In the genomic region with DNA sequence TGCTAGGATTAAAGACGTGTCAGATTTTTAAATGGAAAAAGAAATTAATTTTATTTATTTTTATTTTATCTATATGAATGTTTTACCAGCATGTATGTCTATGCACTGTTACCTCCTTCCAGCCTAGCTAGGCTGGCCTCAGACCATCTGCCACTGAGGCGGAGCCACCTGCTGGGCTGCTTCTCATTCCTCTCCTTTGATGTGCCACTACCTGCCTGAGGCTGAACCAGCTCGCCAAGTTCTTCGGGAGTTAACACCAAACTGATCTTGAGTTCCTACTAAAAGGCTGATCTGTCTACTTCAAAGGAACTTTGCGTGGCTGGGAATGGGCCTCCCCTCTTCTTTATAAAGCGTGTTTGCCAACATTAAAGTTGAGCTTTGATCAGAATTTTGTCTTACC, we compare ENCODE assay signal across 28 mouse cellular contexts. TPM values are rescaled to one million over a fixed set of nuclear protein-coding genes. Genes with fewer than 3 reads are reported as not detected.
A peak's percentile ranks its signal among the peaks of the same experiment; 100 is the strongest.
DNase-seq lines count a peak whose midpoint lies in the region; ATAC-seq and TF ChIP-seq lines count a peak whose summit lies in the region.
"Had no signal": no experiment of that assay in that cellular context is flagged by ENCODE, and none has a peak within 500 bp of the region (broad histone marks: within the 10 kb centered on the region; RNA-seq: fewer than 3 reads in every experiment).

No protein-coding gene starts in this region.

- TF ChIP-seq CTCF in intestine, postnatal 0 days (IDR thresholded peaks at IDR 0.05; ENCODE audit: low read depth) = 0 out of 2 replicates have a peak, but pooled peaks have one; percentile 4

- no peaks in the 10 kb centered on the region for H3K9me3 ChIP-seq in intestine, postnatal 0 days (ENCODE audit: control insufficient read depth)
- H3K9me3 ChIP-seq in intestine, embryonic 16.5 days (ENCODE audit: control insufficient read depth, low read length) = no peaks in the 10 kb centered on the region
- H3K9me3 ChIP-seq in embryonic facial prominence, embryonic 14.5 days (ENCODE audit: control insufficient read depth, low read length) = no peaks in the 10 kb centered on the region
- H3K9me3 ChIP-seq in forebrain, embryonic 12.5 days = no peaks in the 10 kb centered on the region
- H3K9me3 ChIP-seq: embryonic facial prominence, embryonic 15.5 days; heart, embryonic 15.5 days; limb, embryonic 12.5 days; midbrain, embryonic 12.5 days had no signal

- no peaks in the 10 kb centered on the region for H3K27me3 ChIP-seq in intestine, postnatal 0 days (replicated peaks; ENCODE audit: control insufficient read depth, insufficient read depth, low read length)
- H3K27me3 ChIP-seq in intestine, embryonic 16.5 days (replicated peaks; ENCODE audit: control insufficient read depth, insufficient read depth, low read length) = no peaks in the 10 kb centered on the region
- H3K27me3 ChIP-seq in embryonic facial prominence, embryonic 14.5 days (replicated peaks; ENCODE audit: control insufficient read depth, insufficient read depth, low read length) = no peaks in the 10 kb centered on the region
- H3K27me3 ChIP-seq in forebrain, embryonic 12.5 days = no peaks in the 10 kb centered on the region
- H3K27me3 ChIP-seq: embryonic facial prominence, embryonic 15.5 days; heart, embryonic 15.5 days; limb, embryonic 12.5 days; liver, embryonic 12.5 days; midbrain, embryonic 12.5 days had no signal

- peak; percentile 66 for DNase-seq in ZHBTc4 (ENCODE audit: low read depth, low spot score)
- DNase-seq in embryonic facial prominence, embryonic 14.5 days (ENCODE audit: low spot score) = peak; percentile 68
- peak; percentile 73 for DNase-seq in thymus, postnatal 14 days
- no peak for DNase-seq in gastrocnemius, postnatal 25 days
- DNase-seq: adrenal gland, postnatal 36 days; cerebellum, adult 11-12 months; gastrocnemius, postnatal 14 days; heart, postnatal 36 days; kidney, adult 9 months; kidney, postnatal 25 days; lung, adult 18-20 months; lung, postnatal 14 days had no signal

- no peak overlapping the region for H3K4me2 ChIP-seq in intestine, postnatal 0 days (replicated peaks; ENCODE audit: low read depth)
- no peak overlapping the region for H3K4me2 ChIP-seq in intestine, embryonic 16.5 days (ENCODE audit: low read depth, low read length)
- H3K4me2 ChIP-seq in embryonic facial prominence, embryonic 14.5 days (ENCODE audit: low read depth, low read length) = no peak overlapping the region
- H3K4me2 ChIP-seq in forebrain, embryonic 12.5 days = no peak overlapping the region
- H3K4me2 ChIP-seq: embryonic facial prominence, embryonic 15.5 days; heart, embryonic 15.5 days; hindbrain, embryonic 14.5 days; limb, embryonic 12.5 days; liver, embryonic 12.5 days; midbrain, embryonic 12.5 days had no signal

- 76% methylated on average over 6 of the region's 6 CpGs for WGBS in intestine, postnatal 0 days
- WGBS in intestine, embryonic 16.5 days = 73% methylated on average over 6 of the region's 6 CpGs
- 70% methylated on average over 6 of the region's 6 CpGs for WGBS in embryonic facial prominence, embryonic 14.5 days
- WGBS in forebrain, embryonic 12.5 days = 79% methylated on average over 6 of the region's 6 CpGs

- H3K4me1 ChIP-seq in intestine, postnatal 0 days (replicated peaks; ENCODE audit: control insufficient read depth, insufficient read depth, low read length) = no peaks in the 10 kb centered on the region
- H3K4me1 ChIP-seq in intestine, embryonic 16.5 days (ENCODE audit: control insufficient read depth, insufficient read depth, low read length) = no peaks in the 10 kb centered on the region
- H3K4me1 ChIP-seq in embryonic facial prominence, embryonic 14.5 days (ENCODE audit: control insufficient read depth, insufficient read depth, low read length) = no peaks in the 10 kb centered on the region
- H3K4me1 ChIP-seq in forebrain, embryonic 12.5 days = 0 out of 2 replicates have a peak, but pooled peaks cover 3% of the 10 kb centered on the region
- H3K4me1 ChIP-seq: embryonic facial prominence, embryonic 15.5 days; limb, embryonic 12.5 days; midbrain, embryonic 12.5 days had no signal

- H3K27ac ChIP-seq in intestine, postnatal 0 days (ENCODE audit: low read depth, low read length) = no peak overlapping the region
- no peak overlapping the region for H3K27ac ChIP-seq in intestine, embryonic 16.5 days (ENCODE audit: low read length)
- no peak overlapping the region for H3K27ac ChIP-seq in embryonic facial prominence, embryonic 14.5 days (replicated peaks; ENCODE audit: low read depth, low read length)
- H3K27ac ChIP-seq in forebrain, embryonic 12.5 days = no peak overlapping the region
- H3K27ac ChIP-seq: embryonic facial prominence, embryonic 15.5 days; heart, embryonic 15.5 days; hindbrain, embryonic 14.5 days; layer of hippocampus, adult 2 months; limb, embryonic 12.5 days; liver, embryonic 12.5 days; midbrain, embryonic 12.5 days had no signal

- no peak overlapping the region for H3K4me3 ChIP-seq in intestine, postnatal 0 days (ENCODE audit: low read depth, low read length)
- H3K4me3 ChIP-seq in intestine, embryonic 16.5 days (ENCODE audit: low read length) = no peak overlapping the region
- no peak overlapping the region for H3K4me3 ChIP-seq in embryonic facial prominence, embryonic 14.5 days (ENCODE audit: low read depth, low read length)
- no peak overlapping the region for H3K4me3 ChIP-seq in forebrain, embryonic 12.5 days (replicated peaks)
- H3K4me3 ChIP-seq: embryonic facial prominence, embryonic 15.5 days; heart, embryonic 15.5 days; layer of hippocampus, adult 2 months; limb, embryonic 12.5 days; liver, embryonic 12.5 days; midbrain, embryonic 12.5 days had no signal

- no peak overlapping the region for H3K9ac ChIP-seq in intestine, postnatal 0 days (ENCODE audit: low read depth, low read length)
- no peak overlapping the region for H3K9ac ChIP-seq in intestine, embryonic 16.5 days (ENCODE audit: low read depth, low read length)
- H3K9ac ChIP-seq in embryonic facial prominence, embryonic 14.5 days (ENCODE audit: low read depth, low read length) = no peak overlapping the region
- no peak overlapping the region for H3K9ac ChIP-seq in forebrain, embryonic 12.5 days
- H3K9ac ChIP-seq: embryonic facial prominence, embryonic 15.5 days; heart, embryonic 15.5 days; hindbrain, embryonic 14.5 days; limb, embryonic 12.5 days; liver, embryonic 12.5 days; midbrain, embryonic 12.5 days had no signal

- no peak for ATAC-seq in intestine, postnatal 0 days
- ATAC-seq in intestine, embryonic 16.5 days = no peak
- ATAC-seq in embryonic facial prominence, embryonic 14.5 days (ENCODE audit: low read depth) = no peak
- ATAC-seq in forebrain, embryonic 12.5 days (ENCODE audit: low FRiP score) = no peak
- no peak for ATAC-seq in frontal cortex, adult (ENCODE audit: low TSS enrichment)
- ATAC-seq: CD4-positive, CD25-positive, alpha-beta regulatory T cell, adult 4 months; forebrain, embryonic 16.5 days; inflammation-experienced regulatory T-cells, adult 6 months; liver, embryonic 12.5 days had no signal

- peaks cover 69% of the 10 kb centered on the region for H3K36me3 ChIP-seq in intestine, postnatal 0 days (ENCODE audit: control insufficient read depth, insufficient read depth)
- H3K36me3 ChIP-seq in intestine, embryonic 16.5 days (ENCODE audit: control insufficient read depth, insufficient read depth, low read length) = peaks cover 19% of the 10 kb centered on the region
- H3K36me3 ChIP-seq in embryonic facial prominence, embryonic 14.5 days (ENCODE audit: control insufficient read depth, insufficient read depth, low read length) = peaks cover 79% of the 10 kb centered on the region
- H3K36me3 ChIP-seq in forebrain, embryonic 12.5 days (replicated peaks) = peaks cover 70% of the 10 kb centered on the region

RNA-seq across cellular contexts. Expression of gene Zfp39, which starts 9.6 kb away (rescaled TPM):
- polyA plus RNA-seq in intestine, postnatal 0 days (2015; fragmentation: Nextera tagmentation; extraction: Ambion mirVana) = 1.5 and 1.6 TPM in 2 replicates
- polyA plus RNA-seq in intestine, embryonic 16.5 days (2015; fragmentation: Nextera tagmentation; extraction: Ambion mirVana) = 3.5 and 3.9 TPM in 2 replicates
- 5.2 and 6.5 TPM in 2 replicates for polyA plus RNA-seq in embryonic facial prominence, embryonic 14.5 days (2014; fragmentation: Nextera tagmentation; extraction: Ambion mirVana)
- polyA plus RNA-seq in forebrain, embryonic 12.5 days (2016; fragmentation: Nextera tagmentation; extraction: Ambion mirVana) = 5.6 and 6.8 TPM in 2 replicates
- 1 to 10 TPM; 2.7 to 3.0 TPM for total RNA-seq in gastrocnemius, postnatal 25 days (2021)

RNA-seq across cellular contexts. Expression of gene Btnl10, which starts 23.3 kb away (rescaled TPM):
- not detected in 2 replicates for polyA plus RNA-seq in intestine, postnatal 0 days (2015; fragmentation: Nextera tagmentation; extraction: Ambion mirVana)
- 0.16 and 0.40 TPM in 2 replicates for polyA plus RNA-seq in intestine, embryonic 16.5 days (2015; fragmentation: Nextera tagmentation; extraction: Ambion mirVana)
- 0.07 TPM in 1 of 2 replicates, not detected in the other for polyA plus RNA-seq in embryonic facial prominence, embryonic 14.5 days (2014; fragmentation: Nextera tagmentation; extraction: Ambion mirVana)
- 0.08 TPM in 1 of 2 replicates, not detected in the other for polyA plus RNA-seq in forebrain, embryonic 12.5 days (2016; fragmentation: Nextera tagmentation; extraction: Ambion mirVana)
- total RNA-seq in gastrocnemius, postnatal 25 days (2021) = not detected
- total RNA-seq: adrenal gland, postnatal 36 days; gastrocnemius, postnatal 14 days; heart, postnatal 36 days; layer of hippocampus, adult 2 months; layer of hippocampus, postnatal 25 days; monocyte, adult 5-6 weeks had no signal
- polyA plus RNA-seq: CD4-positive, CD25-positive, alpha-beta regulatory T cell, adult 4 months; embryonic facial prominence, embryonic 15.5 days; forebrain, embryonic 16.5 days; heart, embryonic 15.5 days; hindbrain, embryonic 14.5 days; inflammation-experienced regulatory T-cells, adult 6 months; midbrain, embryonic 12.5 days had no signal

RNA-seq across cellular contexts. Expression of gene 2810021J22Rik, which starts 27.4 kb away (rescaled TPM):
- 1.9 and 2.1 TPM in 2 replicates for polyA plus RNA-seq in intestine, postnatal 0 days (2015; fragmentation: Nextera tagmentation; extraction: Ambion mirVana)
- 5.2 and 5.3 TPM in 2 replicates for polyA plus RNA-seq in intestine, embryonic 16.5 days (2015; fragmentation: Nextera tagmentation; extraction: Ambion mirVana)
- polyA plus RNA-seq in embryonic facial prominence, embryonic 14.5 days (2014; fragmentation: Nextera tagmentation; extraction: Ambion mirVana) = 6.4 and 6.7 TPM in 2 replicates
- polyA plus RNA-seq in forebrain, embryonic 12.5 days (2016; fragmentation: Nextera tagmentation; extraction: Ambion mirVana) = 10.6 and 11.1 TPM in 2 replicates
- total RNA-seq in gastrocnemius, postnatal 25 days (2021) = 1 to 10 TPM in 1 of 2 experiments, under 1 TPM in 1; 0.90 to 1.4 TPM

RNA-seq across cellular contexts. Expression of gene Rnf187, which starts 44.3 kb away (rescaled TPM):
- 113 and 117 TPM in 2 replicates for polyA plus RNA-seq in intestine, postnatal 0 days (2015; fragmentation: Nextera tagmentation; extraction: Ambion mirVana)
- 131 and 138 TPM in 2 replicates for polyA plus RNA-seq in intestine, embryonic 16.5 days (2015; fragmentation: Nextera tagmentation; extraction: Ambion mirVana)
- 256 and 271 TPM in 2 replicates for polyA plus RNA-seq in embryonic facial prominence, embryonic 14.5 days (2014; fragmentation: Nextera tagmentation; extraction: Ambion mirVana)
- polyA plus RNA-seq in forebrain, embryonic 12.5 days (2016; fragmentation: Nextera tagmentation; extraction: Ambion mirVana) = 403 and 431 TPM in 2 replicates
- total RNA-seq in gastrocnemius, postnatal 25 days (2021) = 100 to 1,000 TPM in 1 of 2 experiments, 10 to 100 TPM in 1; 99.3 to 105 TPM

RNA-seq across cellular contexts. Expression of gene Gm12258, which starts 47.5 kb away (rescaled TPM):
- 1.6 and 1.9 TPM in 2 replicates for polyA plus RNA-seq in intestine, postnatal 0 days (2015; fragmentation: Nextera tagmentation; extraction: Ambion mirVana)
- polyA plus RNA-seq in intestine, embryonic 16.5 days (2015; fragmentation: Nextera tagmentation; extraction: Ambion mirVana) = 5.2 and 5.6 TPM in 2 replicates
- 8.3 and 10.2 TPM in 2 replicates for polyA plus RNA-seq in embryonic facial prominence, embryonic 14.5 days (2014; fragmentation: Nextera tagmentation; extraction: Ambion mirVana)
- 15.5 and 15.9 TPM in 2 replicates for polyA plus RNA-seq in forebrain, embryonic 12.5 days (2016; fragmentation: Nextera tagmentation; extraction: Ambion mirVana)
- 1 to 10 TPM in 1 of 2 experiments, under 1 TPM in 1; 0.61 to 1.0 TPM for total RNA-seq in gastrocnemius, postnatal 25 days (2021)
